Mouse (Mus musculus): ENCODE measurements around the gene Entpd4b.
"Not testable (repeated sequence)": the region's sequence is repeated elsewhere in the genome, so short reads cannot be mapped to it uniquely, and the experiment has no call there.

Entpd4b gene

DNA sequence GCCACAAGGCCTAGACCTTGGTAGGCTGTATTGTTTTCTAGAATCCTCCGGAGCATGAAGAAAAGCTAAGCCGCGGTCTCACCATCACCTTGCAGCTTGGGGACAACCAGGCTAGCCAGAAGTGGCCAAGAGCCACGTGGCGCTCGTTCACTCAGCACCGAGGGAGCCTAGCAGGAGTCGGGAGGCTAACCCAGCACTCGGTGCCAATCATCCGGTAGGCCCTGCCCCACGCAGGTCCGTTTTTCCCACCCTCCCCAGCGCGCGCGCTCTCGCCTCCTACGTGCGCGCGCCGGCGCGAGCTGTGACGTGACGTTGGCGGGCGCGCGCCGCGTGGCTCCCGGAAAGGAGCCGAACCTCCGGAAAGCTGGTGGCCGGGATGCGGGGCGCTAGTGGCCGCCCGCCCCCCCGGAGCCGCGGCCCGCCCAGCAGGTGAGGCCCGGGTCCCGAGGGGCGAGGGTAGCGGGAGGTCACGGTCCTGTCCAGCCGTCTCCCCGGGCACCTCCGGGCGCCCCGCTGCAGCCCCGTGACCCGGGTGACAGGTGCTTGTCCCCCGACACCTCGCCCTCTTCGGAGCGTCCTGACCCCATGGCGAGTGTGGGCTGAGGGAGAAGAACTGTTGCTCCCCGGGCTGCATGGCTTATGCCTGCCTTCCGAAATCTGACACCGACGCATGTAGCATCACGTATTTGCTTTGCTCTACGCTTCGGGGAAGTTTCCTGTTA lies at the start of gene Entpd4b:
Gene Entpd4b, plus strand, starts transcription at position 315 of the 722 bp plus-strand sequence.
- not testable (repeated sequence) for DNase-seq (ENCODE audit: low spot score)

GRCm38 (mm10) chr14:69507000-69507399 lies 48.2 kb upstream of the Entpd4b start:
- not testable (repeated sequence) for DNase-seq (ENCODE audit: low spot score)

GRCm38 (mm10) chr14:69512449-69512848 lies 42.8 kb upstream of the Entpd4b start, which contains the start of gene Gm27179:
Gm27179 (minus strand) TSS chr14:69512549.
- DNase-seq (ENCODE audit: low spot score): not testable (repeated sequence)

GRCm38 (mm10) chr14:69520810-69521209 lies 34.4 kb upstream of the Entpd4b start:
- not testable (repeated sequence) for DNase-seq (ENCODE audit: low spot score)

DNA sequence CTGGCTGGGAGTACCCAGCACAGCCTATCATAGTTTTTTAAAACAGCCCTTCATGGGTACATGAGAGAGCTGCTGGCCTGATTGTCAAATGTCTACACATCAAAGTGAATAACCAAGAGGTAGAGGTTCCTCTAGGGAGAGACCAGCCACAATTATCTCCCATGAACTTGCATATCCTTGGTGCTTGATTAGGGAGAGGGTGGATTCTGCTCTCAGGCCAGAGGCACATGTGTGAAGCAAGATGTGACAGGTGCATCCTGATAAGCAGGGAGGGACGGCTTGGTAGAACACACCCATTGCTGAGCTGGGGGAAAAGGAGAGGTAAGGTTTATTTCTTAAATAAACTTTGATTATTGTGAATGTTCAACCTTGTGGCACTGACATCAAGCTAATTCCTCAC lies 32.2 kb upstream of the Entpd4b start:
- not testable (repeated sequence) for DNase-seq (ENCODE audit: low spot score)

GRCm38 (mm10) chr14:69526202-69526601 lies 29.0 kb upstream of the Entpd4b start:
- not testable (repeated sequence) for DNase-seq (ENCODE audit: low spot score)

GRCm38 (mm10) chr14:69536539-69536938 lies 18.7 kb upstream of the Entpd4b start:
- not testable (repeated sequence) for DNase-seq (ENCODE audit: low spot score)

DNA sequence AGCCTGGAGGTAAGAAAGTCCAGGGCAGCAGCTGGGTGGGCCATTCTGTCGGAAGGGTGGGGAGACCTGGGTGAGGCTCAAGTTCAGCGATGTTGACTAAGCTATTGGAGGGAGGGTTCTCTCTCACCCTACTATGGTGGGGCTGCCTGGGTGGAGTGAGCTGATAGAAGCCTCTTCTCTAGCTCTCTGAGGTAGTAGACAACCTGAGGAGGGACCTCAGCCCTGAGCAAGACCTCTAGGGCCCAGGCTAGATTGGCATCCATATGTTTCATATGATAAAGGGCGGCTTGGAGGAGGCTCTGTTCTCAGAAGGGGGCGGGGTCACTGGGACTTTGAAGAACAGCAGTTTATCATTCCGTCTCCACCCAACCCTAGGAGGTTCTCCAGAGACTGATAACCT lies 15.1 kb upstream of the Entpd4b start:
- DNase-seq (ENCODE audit: low spot score): not testable (repeated sequence)

GRCm38 (mm10) chr14:69542695-69543094 lies 12.5 kb upstream of the Entpd4b start:
- DNase-seq (ENCODE audit: low spot score): not testable (repeated sequence)

DNA sequence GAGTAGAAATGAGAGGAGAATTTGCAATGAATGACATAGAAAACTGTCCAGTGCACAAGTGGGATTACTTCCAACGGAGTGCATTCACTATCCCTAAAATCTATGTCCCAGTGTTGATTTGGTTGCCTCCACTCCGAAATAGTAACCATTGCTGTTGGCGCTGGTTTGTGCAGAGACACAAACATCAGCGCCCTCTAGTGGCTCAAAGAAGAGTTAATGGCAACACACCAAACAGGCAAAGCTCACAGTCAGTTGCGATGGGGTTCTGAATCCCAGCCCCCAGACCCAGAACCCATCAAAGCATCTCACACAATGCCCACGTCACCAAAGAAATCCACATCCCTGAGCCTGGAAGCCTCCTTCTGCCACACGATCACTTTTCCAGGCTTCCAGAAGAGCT lies 11.2 kb upstream of the Entpd4b start:
- DNase-seq (ENCODE audit: low spot score): not testable (repeated sequence)

- not testable (repeated sequence) for DNase-seq (ENCODE audit: low spot score)
Measured at GRCm38 (mm10) chr14:69545052-69545451, 10.2 kb upstream of the Entpd4b start.

DNA sequence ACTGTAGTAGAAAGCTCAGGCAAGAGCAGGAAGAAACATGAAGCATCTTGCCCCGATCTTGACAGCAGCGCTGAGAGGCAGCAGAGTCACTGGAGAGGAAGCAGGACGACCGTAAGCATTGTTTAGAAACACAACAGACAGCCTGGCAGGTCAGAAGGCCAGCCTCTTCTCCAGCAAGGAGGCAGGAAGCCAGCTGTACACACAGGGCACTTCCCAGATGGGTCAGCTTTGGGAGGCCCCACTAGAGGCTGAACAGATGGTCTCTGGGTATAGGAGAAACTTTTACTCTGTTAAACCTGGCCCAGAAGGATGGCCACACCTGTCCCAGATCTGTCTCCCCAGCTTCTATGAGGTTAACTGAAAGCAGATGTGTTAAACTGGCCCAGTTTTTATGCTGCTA lies 7.9 kb upstream of the Entpd4b start:
- not testable (repeated sequence) for DNase-seq (ENCODE audit: low spot score)

GRCm38 (mm10) chr14:69556820-69557219 lies 1.6 kb downstream of the Entpd4b start:
- DNase-seq (ENCODE audit: low spot score): not testable (repeated sequence)

- DNase-seq (ENCODE audit: low spot score): not testable (repeated sequence)
Measured at GRCm38 (mm10) chr14:69557550-69557949, 2.3 kb downstream of the Entpd4b start.
